In genomic region chr4:108436225-108436624, GRCm38 (mm10) we compare ENCODE assay signal across 33 mouse cellular contexts. TPM values are rescaled to one million over a fixed set of nuclear protein-coding genes. Genes with fewer than 3 reads are reported as not detected.
DNase-seq lines count a peak whose midpoint lies in the region; ATAC-seq and TF ChIP-seq lines count a peak whose summit lies in the region.
"Had no signal": no experiment of that assay in that cellular context is flagged by ENCODE, and none has a peak within 500 bp of the region (broad histone marks: within the 10 kb centered on the region; RNA-seq: fewer than 3 reads in every experiment).

No protein-coding gene starts in this region.

- no peaks in the 10 kb centered on the region for H3K27me3 ChIP-seq in lung, embryonic 14.5 days (ENCODE audit: insufficient read depth, low read length)
- no peaks in the 10 kb centered on the region for H3K27me3 ChIP-seq in embryonic facial prominence, embryonic 10.5 days (replicated peaks; ENCODE audit: low read depth, poor library complexity, severe bottlenecking)
- H3K27me3 ChIP-seq in liver, postnatal 0 days (ENCODE audit: insufficient read depth, low read length), result no peaks in the 10 kb centered on the region
- H3K27me3 ChIP-seq: CH12.LX; embryonic facial prominence, embryonic 15.5 days; forebrain, embryonic 12.5 days; hindbrain, embryonic 13.5 days; limb, embryonic 15.5 days; midbrain, embryonic 12.5 days; neural tube, embryonic 13.5 days had no signal

- no peak overlapping the region for H3K4me2 ChIP-seq in lung, embryonic 14.5 days
- H3K4me2 ChIP-seq in liver, postnatal 0 days (ENCODE audit: low read depth, low read length), result peak overlapping the region; percentile 43; the same call in 1 of the 2 replicates
- H3K4me2 ChIP-seq: embryonic facial prominence, embryonic 15.5 days; forebrain, embryonic 12.5 days; heart, embryonic 11.5 days; hindbrain, embryonic 13.5 days; limb, embryonic 15.5 days; midbrain, embryonic 12.5 days; neural tube, embryonic 13.5 days had no signal

- H3K27ac ChIP-seq in lung, embryonic 14.5 days (ENCODE audit: low read depth), result no peak overlapping the region
- H3K27ac ChIP-seq in embryonic facial prominence, embryonic 10.5 days (replicated peaks), result peak overlapping the region; percentile 27
- peak overlapping the region; percentile 61 for H3K27ac ChIP-seq in liver, postnatal 0 days (ENCODE audit: low read depth)
- H3K27ac ChIP-seq: embryonic facial prominence, embryonic 15.5 days; forebrain, embryonic 12.5 days; hindbrain, embryonic 13.5 days; kidney, postnatal 0 days; limb, embryonic 15.5 days; midbrain, embryonic 12.5 days; neural tube, embryonic 13.5 days had no signal

- H3K4me3 ChIP-seq in lung, embryonic 14.5 days (ENCODE audit: low read depth, low read length), result no peak overlapping the region
- no peak overlapping the region for H3K4me3 ChIP-seq in embryonic facial prominence, embryonic 10.5 days
- no peak overlapping the region for H3K4me3 ChIP-seq in liver, postnatal 0 days (ENCODE audit: low read depth, low read length)
- H3K4me3 ChIP-seq: embryonic facial prominence, embryonic 15.5 days; forebrain, embryonic 12.5 days; hindbrain, embryonic 13.5 days; limb, embryonic 15.5 days; midbrain, embryonic 12.5 days; neural tube, embryonic 13.5 days had no signal

- no peaks in the 10 kb centered on the region for H3K36me3 ChIP-seq in lung, embryonic 14.5 days (ENCODE audit: insufficient read depth)
- H3K36me3 ChIP-seq in embryonic facial prominence, embryonic 10.5 days (replicated peaks), result no peaks in the 10 kb centered on the region
- H3K36me3 ChIP-seq in liver, postnatal 0 days (replicated peaks; ENCODE audit: insufficient read depth, low read length), result no peaks in the 10 kb centered on the region
- H3K36me3 ChIP-seq: embryonic facial prominence, embryonic 15.5 days; forebrain, embryonic 12.5 days; hindbrain, embryonic 13.5 days; limb, embryonic 15.5 days; midbrain, embryonic 12.5 days; neural tube, embryonic 13.5 days had no signal

- peaks cover 6% of the 10 kb centered on the region; the same call in 1 of the 2 replicates for H3K4me1 ChIP-seq in lung, embryonic 14.5 days (ENCODE audit: insufficient read depth)
- peaks cover 64% of the 10 kb centered on the region for H3K4me1 ChIP-seq in embryonic facial prominence, embryonic 10.5 days
- H3K4me1 ChIP-seq in liver, postnatal 0 days (ENCODE audit: insufficient read depth), result peaks cover 10% of the 10 kb centered on the region

- no peak for TF ChIP-seq EP300 in liver, postnatal 0 days (IDR thresholded peaks at IDR 0.05; ENCODE audit: low read depth)

- H3K9ac ChIP-seq in lung, embryonic 14.5 days, result no peak overlapping the region
- H3K9ac ChIP-seq in liver, postnatal 0 days (replicated peaks), result no peak overlapping the region
- H3K9ac ChIP-seq: embryonic facial prominence, embryonic 15.5 days; forebrain, embryonic 12.5 days; forebrain, postnatal 0 days; hindbrain, embryonic 13.5 days; limb, embryonic 15.5 days; midbrain, embryonic 12.5 days; neural tube, embryonic 13.5 days had no signal

- TF ChIP-seq CTCF in lung, embryonic 14.5 days (IDR thresholded peaks at IDR 0.05; ENCODE audit: low read depth), result no peak
- TF ChIP-seq CTCF in liver, postnatal 0 days (IDR thresholded peaks at IDR 0.05; ENCODE audit: low read depth), result no peak

- WGBS in lung, embryonic 14.5 days, result 78% methylated on average over 1 of the region's 1 CpGs
- WGBS in embryonic facial prominence, embryonic 10.5 days, result 89% methylated on average over 1 of the region's 1 CpGs
- 53% methylated on average over 1 of the region's 1 CpGs for WGBS in liver, postnatal 0 days (ENCODE audit: insufficient replicate concordance)

- peak; percentile 21 for DNase-seq in heart, adult 11 months
- DNase-seq in heart, adult 9 months (ENCODE audit: low spot score in 2 of 2), result no peak
- no peak for DNase-seq in lung, embryonic 14.5 days
- no peak for DNase-seq in lung, adult 18-20 months
- DNase-seq in embryonic facial prominence, embryonic 10.5 days (ENCODE audit: low spot score), result no peak
- no peak for DNase-seq in liver, postnatal 0 days
- no peak for DNase-seq in ovary, postnatal 36 days (ENCODE audit: low spot score)
- no peak for DNase-seq in cerebellum, adult 18-20 months
- DNase-seq: adrenal gland, adult 2 months; adrenal gland, postnatal 36 days; cerebellum, adult 2 months; cerebellum, postnatal 14 days; forebrain, postnatal 0 days; heart, postnatal 4 days; kidney, adult 8-10 months; lung, postnatal 36 days; retina, postnatal 1 day; right cerebral cortex, postnatal 14 days; thymus, adult 2 months; thymus, postnatal 36 days had no signal

- H3K9me3 ChIP-seq in lung, embryonic 14.5 days (ENCODE audit: low read depth, low read length), result no peaks in the 10 kb centered on the region
- no peaks in the 10 kb centered on the region for H3K9me3 ChIP-seq in embryonic facial prominence, embryonic 10.5 days
- H3K9me3 ChIP-seq in liver, postnatal 0 days (ENCODE audit: low read length), result no peaks in the 10 kb centered on the region
- H3K9me3 ChIP-seq: embryonic facial prominence, embryonic 15.5 days; forebrain, embryonic 12.5 days; hindbrain, embryonic 13.5 days; limb, embryonic 15.5 days; midbrain, embryonic 12.5 days; neural tube, embryonic 13.5 days had no signal

- ATAC-seq in lung, embryonic 14.5 days (ENCODE audit: insufficient read depth), result 0 out of 2 replicates have a peak, but pooled peaks have one; percentile 42
- ATAC-seq in liver, postnatal 0 days, result peak; percentile 86
- ATAC-seq: activated CD4-positive, CD25-positive, alpha-beta regulatory T cell, adult 4 months; forebrain, postnatal 0 days; intestine, embryonic 16.5 days had no signal

RNA-seq across cellular contexts. Expression of gene Tut4, which starts 23.0 kb away (rescaled TPM):
- polyA plus RNA-seq in lung, embryonic 14.5 days (2014; fragmentation: Nextera tagmentation; extraction: Ambion mirVana), result 59.6 and 62.6 TPM in 2 replicates
- 103 and 106 TPM in 2 replicates for polyA plus RNA-seq in embryonic facial prominence, embryonic 10.5 days (2016; fragmentation: Nextera tagmentation; extraction: Ambion mirVana)
- 29.1 and 30.9 TPM in 2 replicates for polyA plus RNA-seq in liver, postnatal 0 days (2015; fragmentation: Nextera tagmentation; extraction: Ambion mirVana)

RNA-seq across cellular contexts. Expression of gene Gpx7, which starts 29.5 kb away (rescaled TPM):
- 70.3 and 82.4 TPM in 2 replicates for polyA plus RNA-seq in lung, embryonic 14.5 days (2014; fragmentation: Nextera tagmentation; extraction: Ambion mirVana)
- 39.7 and 40.1 TPM in 2 replicates for polyA plus RNA-seq in embryonic facial prominence, embryonic 10.5 days (2016; fragmentation: Nextera tagmentation; extraction: Ambion mirVana)
- 14.5 and 15.6 TPM in 2 replicates for polyA plus RNA-seq in liver, postnatal 0 days (2015; fragmentation: Nextera tagmentation; extraction: Ambion mirVana)
- polyA plus RNA-seq: C2C12 had no signal

RNA-seq across cellular contexts. Expression of gene Shisal2a, which starts 53.1 kb away (rescaled TPM):
- polyA plus RNA-seq in lung, embryonic 14.5 days (2014; fragmentation: Nextera tagmentation; extraction: Ambion mirVana), result 0.34 TPM in 1 of 2 replicates, not detected in the other
- 4.0 and 5.6 TPM in 2 replicates for polyA plus RNA-seq in embryonic facial prominence, embryonic 10.5 days (2016; fragmentation: Nextera tagmentation; extraction: Ambion mirVana)
- polyA plus RNA-seq in liver, postnatal 0 days (2015; fragmentation: Nextera tagmentation; extraction: Ambion mirVana), result 0.26 and 0.52 TPM in 2 replicates
- polyA plus RNA-seq: activated CD4-positive, CD25-positive, alpha-beta regulatory T cell, adult 4 months; C2C12; small intestine, adult 2 months; thymus, adult 2 months had no signal
